Mouse (Mus musculus): ENCODE results near the gene Tmbim6.
"Not testable (repeated sequence)": the region's sequence is repeated elsewhere in the genome, so short reads cannot be mapped to it uniquely, and the experiment has no call there.

Gene Tmbim6

GRCm38 (mm10) chr15:99375581-99375980 lies 17.1 kb upstream of the Tmbim6 start:
- in situ Hi-C loops (cut with MboI; ENCODE audit: low pct_unique_long_range_greater_than_20kb in 1 of 2, low sequenced_read_pairs in 2 of 2, unreplicated experiment in 1 of 2) = loop anchor here (5.0 kb wide), 1 partner anchor 48 kb away; no protein-coding TSS in a partner anchor

GRCm38 (mm10) chr15:99376240-99376639 lies 16.4 kb upstream of the Tmbim6 start:
- in situ Hi-C loops (cut with MboI; ENCODE audit: low pct_unique_long_range_greater_than_20kb in 1 of 2, low sequenced_read_pairs in 2 of 2, unreplicated experiment in 1 of 2) = loop anchor here (5.0 kb wide), 1 partner anchor 49 kb away; no protein-coding TSS in a partner anchor

GRCm38 (mm10) chr15:99382893-99383292 lies 9.8 kb upstream of the Tmbim6 start:
- in situ Hi-C loops (cut with MboI; ENCODE audit: low pct_unique_long_range_greater_than_20kb in 1 of 2, low sequenced_read_pairs in 2 of 2, unreplicated experiment in 1 of 2) = no loop called here

GRCm38 (mm10) chr15:99384071-99384470 lies 8.6 kb upstream of the Tmbim6 start:
- in situ Hi-C loops (cut with MboI; ENCODE audit: low pct_unique_long_range_greater_than_20kb in 1 of 2, low sequenced_read_pairs in 2 of 2, unreplicated experiment in 1 of 2) = no loop called here

GRCm38 (mm10) chr15:99386110-99386509 lies 6.6 kb upstream of the Tmbim6 start:
- in situ Hi-C loops (cut with MboI; ENCODE audit: low pct_unique_long_range_greater_than_20kb in 1 of 2, low sequenced_read_pairs in 2 of 2, unreplicated experiment in 1 of 2) = not testable (repeated sequence)

GRCm38 (mm10) chr15:99386796-99387195 lies 5.9 kb upstream of the Tmbim6 start:
- in situ Hi-C loops (cut with MboI; ENCODE audit: low pct_unique_long_range_greater_than_20kb in 1 of 2, low sequenced_read_pairs in 2 of 2, unreplicated experiment in 1 of 2) = no loop called here

GRCm38 (mm10) chr15:99387976-99388375 lies 4.7 kb upstream of the Tmbim6 start:
- in situ Hi-C loops (cut with MboI; ENCODE audit: low pct_unique_long_range_greater_than_20kb in 1 of 2, low sequenced_read_pairs in 2 of 2, unreplicated experiment in 1 of 2) = no loop called here

GRCm38 (mm10) chr15:99390472-99391401 lies 1.9 kb upstream of the Tmbim6 start:
- in situ Hi-C loops (cut with MboI; ENCODE audit: low pct_unique_long_range_greater_than_20kb in 1 of 2, low sequenced_read_pairs in 2 of 2, unreplicated experiment in 1 of 2) = no loop called here

- in situ Hi-C loops (cut with MboI; ENCODE audit: low pct_unique_long_range_greater_than_20kb in 1 of 2, low sequenced_read_pairs in 2 of 2, unreplicated experiment in 1 of 2) = no loop called here
Measured at GRCm38 (mm10) chr15:99391975-99392374, 707 bp upstream of the Tmbim6 start.

- in situ Hi-C loops (cut with MboI; ENCODE audit: low pct_unique_long_range_greater_than_20kb in 1 of 2, low sequenced_read_pairs in 2 of 2, unreplicated experiment in 1 of 2) = no loop called here
Measured at GRCm38 (mm10) chr15:99393386-99394252, 937 bp downstream of the Tmbim6 start.

- in situ Hi-C loops (cut with MboI; ENCODE audit: low pct_unique_long_range_greater_than_20kb in 1 of 2, low sequenced_read_pairs in 2 of 2, unreplicated experiment in 1 of 2) = no loop called here
Measured at GRCm38 (mm10) chr15:99396462-99396861, 3.8 kb downstream of the Tmbim6 start.

- in situ Hi-C loops (cut with MboI; ENCODE audit: low pct_unique_long_range_greater_than_20kb in 1 of 2, low sequenced_read_pairs in 2 of 2, unreplicated experiment in 1 of 2) = no loop called here
Measured at GRCm38 (mm10) chr15:99396875-99397274, 4.2 kb downstream of the Tmbim6 start.

- in situ Hi-C loops (cut with MboI; ENCODE audit: low pct_unique_long_range_greater_than_20kb in 1 of 2, low sequenced_read_pairs in 2 of 2, unreplicated experiment in 1 of 2) = no loop called here
Measured at GRCm38 (mm10) chr15:99397622-99398021, 4.9 kb downstream of the Tmbim6 start.

GRCm38 (mm10) chr15:99399503-99400245 lies 7.0 kb downstream of the Tmbim6 start:
- in situ Hi-C loops (cut with MboI; ENCODE audit: low pct_unique_long_range_greater_than_20kb in 1 of 2, low sequenced_read_pairs in 2 of 2, unreplicated experiment in 1 of 2) = no loop called here

- in situ Hi-C loops (cut with MboI; ENCODE audit: low pct_unique_long_range_greater_than_20kb in 1 of 2, low sequenced_read_pairs in 2 of 2, unreplicated experiment in 1 of 2) = no loop called here
Measured at GRCm38 (mm10) chr15:99400602-99401001, 7.9 kb downstream of the Tmbim6 start.

GRCm38 (mm10) chr15:99403159-99403889 lies 10.6 kb downstream of the Tmbim6 start:
- in situ Hi-C loops (cut with MboI; ENCODE audit: low pct_unique_long_range_greater_than_20kb in 1 of 2, low sequenced_read_pairs in 2 of 2, unreplicated experiment in 1 of 2) = no loop called here

GRCm38 (mm10) chr15:99405150-99405549 lies 12.5 kb downstream of the Tmbim6 start:
- in situ Hi-C loops (cut with MboI; ENCODE audit: low pct_unique_long_range_greater_than_20kb in 1 of 2, low sequenced_read_pairs in 2 of 2, unreplicated experiment in 1 of 2) = no loop called here

GRCm38 (mm10) chr15:99406986-99407570 lies 14.4 kb downstream of the Tmbim6 start:
- in situ Hi-C loops (cut with MboI; ENCODE audit: low pct_unique_long_range_greater_than_20kb in 1 of 2, low sequenced_read_pairs in 2 of 2, unreplicated experiment in 1 of 2) = no loop called here

Measured in mouse embryonic stem cell (cell line).